Mouse (Mus musculus): ENCODE measurements around the gene Acyp2.
"Not testable (repeated sequence)": the region's sequence is repeated elsewhere in the genome, so short reads cannot be mapped to it uniquely, and the experiment has no call there.

Gene Acyp2

GRCm38 (mm10) chr11:30649001-30649637 lies at the start of gene Acyp2:
TSS of gene Acyp2 (minus strand) at chr11:30649587.
- peak; percentile 68 to 72 for DNase-seq (ENCODE audit: low spot score in 2 of 2)

GRCm38 (mm10) chr11:30689421-30689820 lies 40.0 kb upstream of the Acyp2 start:
- DNase-seq (ENCODE audit: low spot score in 2 of 2) = no peak

GRCm38 (mm10) chr11:30676086-30676485 lies 26.7 kb upstream of the Acyp2 start:
- DNase-seq (ENCODE audit: low spot score in 2 of 2) = peak; percentile 17 to 18

- DNase-seq (ENCODE audit: low spot score in 2 of 2) = no peak
Observed at GRCm38 (mm10) chr11:30672719-30673118, 23.3 kb upstream of the Acyp2 start.

GRCm38 (mm10) chr11:30663001-30663400 lies 13.6 kb upstream of the Acyp2 start:
- no peak for DNase-seq (ENCODE audit: low spot score in 2 of 2)

DNA sequence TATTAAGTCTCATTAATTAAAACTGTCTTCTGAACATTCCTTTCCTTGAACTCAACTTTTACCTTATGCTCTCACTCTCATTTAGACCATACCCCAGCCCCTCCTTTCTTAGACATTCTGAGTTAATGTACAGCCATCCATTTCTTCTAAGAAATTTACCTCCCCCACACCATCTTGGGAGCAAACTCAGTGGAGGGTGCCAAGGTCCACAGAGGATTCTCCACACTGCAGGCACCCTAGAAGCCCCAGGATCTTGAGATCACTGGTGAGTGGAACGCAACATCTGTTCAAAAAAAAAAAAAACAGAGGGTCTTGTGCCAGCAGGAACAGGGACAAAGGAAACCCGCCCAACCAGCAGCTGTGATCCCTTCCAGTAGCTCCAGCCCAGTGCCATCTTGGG lies 13.2 kb upstream of the Acyp2 start:
- no peak for DNase-seq (ENCODE audit: low spot score in 2 of 2)

GRCm38 (mm10) chr11:30657069-30657468 lies 7.7 kb upstream of the Acyp2 start:
- DNase-seq (ENCODE audit: low spot score in 2 of 2) = peak in 1 of 2 experiments; percentile 26

GRCm38 (mm10) chr11:30656060-30656459 lies 6.7 kb upstream of the Acyp2 start:
- no peak for DNase-seq (ENCODE audit: low spot score in 2 of 2)

DNA sequence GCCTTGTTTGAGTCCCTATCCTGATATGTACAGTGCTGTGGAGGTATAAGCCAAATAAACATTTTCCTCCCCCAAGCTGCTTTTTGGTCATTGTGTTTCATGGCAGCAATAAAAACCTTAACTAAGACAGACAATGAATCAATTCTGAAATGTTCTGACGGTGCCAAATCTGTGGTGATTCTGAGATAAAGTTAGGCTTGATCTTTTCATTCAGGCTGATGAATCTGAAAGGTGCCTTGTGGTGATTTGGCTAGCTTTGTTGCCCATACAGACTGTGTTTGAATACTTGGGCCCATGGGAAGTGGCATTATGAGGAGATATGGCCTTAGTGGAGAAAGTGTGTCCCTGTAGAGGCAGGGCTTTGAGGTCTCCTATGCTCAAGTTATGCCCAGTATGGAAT lies 1.0 kb upstream of the Acyp2 start:
- no peak for DNase-seq (ENCODE audit: low spot score in 2 of 2)

DNA sequence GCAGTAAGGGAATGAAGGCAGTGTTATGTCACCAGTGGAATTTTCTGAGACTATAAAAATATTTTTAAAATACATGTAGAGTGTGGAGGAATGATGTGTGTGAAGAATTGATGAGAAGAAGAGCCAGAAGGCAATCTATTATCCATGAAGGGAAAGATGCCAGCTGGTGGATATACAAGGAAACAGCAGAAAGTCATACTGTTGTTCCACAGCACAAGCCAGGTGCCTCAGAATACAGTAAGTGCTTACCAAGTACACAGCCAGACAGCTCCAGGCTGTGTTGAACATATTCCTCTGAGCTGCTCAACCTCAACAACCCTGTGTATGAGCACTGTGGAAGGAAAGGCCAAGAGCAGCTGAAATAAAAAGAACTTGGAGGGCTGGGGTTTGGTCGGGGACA lies 13.7 kb downstream of the Acyp2 start:
- DNase-seq (ENCODE audit: low spot score in 2 of 2) = no peak

GRCm38 (mm10) chr11:30630514-30630913 lies 18.9 kb downstream of the Acyp2 start:
- no peak for DNase-seq (ENCODE audit: low spot score in 2 of 2)

- DNase-seq (ENCODE audit: low spot score in 2 of 2) = no peak
Observed at GRCm38 (mm10) chr11:30623218-30623617, 26.2 kb downstream of the Acyp2 start.

- DNase-seq (ENCODE audit: low spot score in 2 of 2) = not testable (repeated sequence)
Observed at GRCm38 (mm10) chr11:30621386-30622363, 27.7 kb downstream of the Acyp2 start.

DNA sequence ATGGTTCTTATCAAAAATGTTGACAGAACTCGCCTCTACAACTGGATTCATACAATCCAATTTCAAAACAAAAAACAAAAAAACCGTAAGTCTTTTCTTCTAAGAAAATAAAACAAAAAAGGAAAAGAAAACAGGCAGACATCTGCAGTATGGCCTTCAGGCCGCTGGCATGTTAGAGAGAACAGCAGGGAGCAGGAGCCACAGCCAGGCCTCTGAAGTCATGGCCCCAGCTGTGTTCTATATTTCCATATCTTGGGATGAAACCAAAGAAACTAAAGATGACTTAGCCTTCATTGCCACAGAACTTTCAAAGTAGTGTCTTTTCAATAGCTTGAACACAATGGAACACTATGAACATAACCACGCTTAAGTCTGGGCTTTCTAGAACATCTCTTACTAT lies 31.2 kb downstream of the Acyp2 start:
- no peak for DNase-seq (ENCODE audit: low spot score in 2 of 2)

GRCm38 (mm10) chr11:30617571-30618097 lies 31.8 kb downstream of the Acyp2 start:
- no peak for DNase-seq (ENCODE audit: low spot score in 2 of 2)

GRCm38 (mm10) chr11:30615977-30616376 lies 33.4 kb downstream of the Acyp2 start:
- no peak for DNase-seq (ENCODE audit: low spot score in 2 of 2)

- DNase-seq (ENCODE audit: low spot score in 2 of 2) = no peak
Observed at GRCm38 (mm10) chr11:30613916-30614546, 35.4 kb downstream of the Acyp2 start.

DNA sequence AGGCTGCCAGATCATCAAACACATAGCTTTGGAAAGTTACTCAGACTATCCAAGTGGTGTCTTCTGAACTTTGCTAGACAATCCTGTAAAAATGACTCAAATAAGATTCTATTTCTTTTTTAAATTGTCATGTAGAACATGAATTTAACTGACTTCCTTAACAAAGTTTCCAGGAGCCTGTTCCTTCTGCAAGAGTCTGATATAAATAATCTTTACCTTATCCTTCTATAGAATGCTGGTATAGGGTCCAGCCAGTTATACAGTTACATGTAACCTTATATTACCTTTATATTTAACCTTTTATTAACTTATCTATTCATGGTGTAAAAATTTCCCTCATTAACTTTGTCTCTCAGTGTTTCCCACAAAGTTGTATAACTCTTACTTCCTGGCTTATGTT lies 36.7 kb downstream of the Acyp2 start:
- DNase-seq (ENCODE audit: low spot score in 2 of 2) = no peak

DNA sequence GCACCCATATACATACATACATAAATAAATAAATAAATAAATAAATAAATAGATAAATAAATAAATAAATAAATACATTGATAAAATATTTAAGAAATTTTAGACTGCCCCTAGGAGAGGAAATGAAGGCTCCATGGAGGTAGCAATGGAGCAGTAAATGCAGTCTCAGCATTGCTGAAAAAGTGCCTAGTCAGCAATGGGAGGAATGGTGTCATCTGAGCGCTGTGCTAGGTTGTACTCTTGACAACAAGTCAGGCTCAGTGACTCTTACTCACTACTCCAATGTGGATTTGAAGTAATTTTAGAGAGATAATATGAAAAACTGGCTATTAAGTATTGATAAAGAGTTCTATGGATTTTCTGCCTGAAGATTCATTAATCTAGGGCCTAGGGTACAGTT lies 40.1 kb downstream of the Acyp2 start:
- DNase-seq (ENCODE audit: low spot score in 2 of 2) = no peak

GRCm38 (mm10) chr11:30607587-30608518 lies 41.5 kb downstream of the Acyp2 start:
- DNase-seq (ENCODE audit: low spot score in 2 of 2) = no peak

DNA sequence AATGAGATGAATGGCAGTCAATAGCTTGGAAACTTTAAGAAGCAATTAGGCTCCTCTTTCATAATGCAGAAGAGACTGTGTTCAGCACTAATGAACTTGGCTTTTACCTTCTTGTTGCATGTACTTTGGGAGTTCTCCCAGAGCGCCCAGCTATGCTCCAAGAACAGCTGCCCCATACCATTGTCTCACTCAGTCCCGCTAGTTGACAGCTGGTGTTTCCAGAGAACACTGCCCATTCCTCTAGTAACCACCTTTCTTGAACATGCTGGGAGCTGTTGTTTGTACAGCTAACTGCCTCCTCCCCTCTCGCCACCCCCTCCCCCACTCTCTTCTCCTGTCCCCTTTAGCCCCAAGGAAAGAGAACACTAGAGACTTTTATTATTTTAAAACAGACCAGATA lies 52.1 kb downstream of the Acyp2 start:
- DNase-seq (ENCODE audit: low spot score in 2 of 2) = no peak

Measured in frontal cortex, postnatal 14 days (tissue).